Mouse (Mus musculus) intestine, embryonic 15.5 days (tissue): Measurements from ENCODE around the gene Clba1. TPM values are rescaled to one million over a fixed set of nuclear protein-coding genes. Genes with fewer than 3 reads are reported as not detected.
A peak's percentile ranks its signal among the peaks of the same experiment; 100 is the strongest.

Experiments used
- ATAC-seq: fragments of 200-750 bp; cut with Nextera tagmentation; 2 replicates; pipeline ENCODE4 v1.8.0; 2017; ENCODE audit warnings: moderate TSS enrichment, moderate library complexity
- H3K27ac ChIP-seq: fragments of 300-500 bp; sonication (generic); 2 replicates; pipeline ENCODE4 v1.5.1; 2015; ENCODE audit warnings: mild to moderate bottlenecking, inconsistent platforms
- H3K27me3 ChIP-seq: fragments of 300-500 bp; sonication (generic); replicated peaks from 2 replicates; pipeline ENCODE4 v1.6.1; 2015; ENCODE audit warnings: inconsistent platforms
- H3K36me3 ChIP-seq: fragments of 300-500 bp; sonication (generic); 2 replicates; pipeline ENCODE4 v1.6.1; 2015; ENCODE audit warnings: inconsistent platforms
- H3K4me1 ChIP-seq: fragments of 300-500 bp; sonication (generic); replicated peaks from 2 replicates; pipeline ENCODE4 v1.6.1; 2015; ENCODE audit warnings: inconsistent platforms
- H3K4me2 ChIP-seq: fragments of 300-500 bp; sonication (generic); replicated peaks from 2 replicates; pipeline ENCODE4 v1.6.1; 2015; ENCODE audit warnings: mild to moderate bottlenecking, inconsistent platforms
- H3K4me3 ChIP-seq: fragments of 300-500 bp; sonication (generic); replicated peaks from 2 replicates; pipeline ENCODE4 v1.5.1; 2015; ENCODE audit warnings: inconsistent platforms
- H3K9ac ChIP-seq: fragments of 300-500 bp; sonication (generic); 2 replicates; pipeline ENCODE4 v1.6.1; 2015; ENCODE audit warnings: inconsistent platforms
- H3K9me3 ChIP-seq: fragments of 300-500 bp; sonication (generic); 2 replicates; pipeline ENCODE4 v1.6.1; 2016; ENCODE audit warnings: inconsistent platforms
- WGBS: fragments of 180-500 bp; shearing (Covaris S2); methylation state at CpG from one replicate; pipeline ENCODE4 v1.1.7; 2015; 5-methylcytosine and 5-hydroxymethylcytosine counted together
- polyA plus RNA-seq: library from polyadenylated mRNA; unstranded; fragments of >200 nt; fragmentation: Nextera tagmentation; extraction: Ambion mirVana; gene quantifications from 2 replicates; pipeline ENCODE4 v1.2.1, GENCODE M21; 2015

Gene Clba1
- polyA plus RNA-seq, 1 experiment from 2014 or later: 4.6 TPM

- no peak overlapping the region for H3K9ac ChIP-seq
- no peaks in the 10 kb centered on the region for H3K27me3 ChIP-seq
- no peaks in the 10 kb centered on the region for H3K9me3 ChIP-seq
- H3K27ac ChIP-seq: no peak overlapping the region
- WGBS: 19% methylated on average over 3 of the region's 3 CpGs
- no peaks in the 10 kb centered on the region for H3K4me1 ChIP-seq
- H3K4me2 ChIP-seq: no peak overlapping the region
- H3K36me3 ChIP-seq: no peaks in the 10 kb centered on the region
- peak; percentile 63; the same call in 1 of the 2 replicates for ATAC-seq
- H3K4me3 ChIP-seq: no peak overlapping the region
These were observed 35.1 kb downstream of the Clba1 start for GRCm38 (mm10) chr12:112843803-112844202.

GRCm38 (mm10) chr12:112847880-112848279 lies 39.1 kb downstream of the Clba1 start:
- H3K9me3 ChIP-seq: no peaks in the 10 kb centered on the region
- no peak for ATAC-seq
- H3K27ac ChIP-seq: no peak overlapping the region
- no peaks in the 10 kb centered on the region for H3K36me3 ChIP-seq
- no peak overlapping the region for H3K4me3 ChIP-seq
- H3K4me1 ChIP-seq: 0 out of 2 replicates have a peak, but pooled peaks cover under 1% of the 10 kb centered on the region
- H3K27me3 ChIP-seq: no peaks in the 10 kb centered on the region
- 90% methylated on average over 2 of the region's 2 CpGs for WGBS
- no peak overlapping the region for H3K9ac ChIP-seq
- H3K4me2 ChIP-seq: no peak overlapping the region

- no peak overlapping the region for H3K9ac ChIP-seq
- H3K9me3 ChIP-seq: no peaks in the 10 kb centered on the region
- ATAC-seq: no peak
- H3K27ac ChIP-seq: no peak overlapping the region
- H3K27me3 ChIP-seq: no peaks in the 10 kb centered on the region
- no peaks in the 10 kb centered on the region for H3K36me3 ChIP-seq
- no peak overlapping the region for H3K4me3 ChIP-seq
- no peak overlapping the region for H3K4me2 ChIP-seq
- 0 out of 2 replicates have a peak, but pooled peaks cover 2% of the 10 kb centered on the region for H3K4me1 ChIP-seq
- 68% methylated on average over 11 of the region's 11 CpGs for WGBS
These were observed 40.7 kb downstream of the Clba1 start for GRCm38 (mm10) chr12:112849235-112850022.

- Histone ChIP-seq H3K27me3 (no peaks in the 10 kb centered on the region), H3K27ac (no peak overlapping the region), H3K4me1 (0 out of 2 replicates have a peak, but pooled peaks cover 2% of the 10 kb centered on the region), H3K4me2 (no peak overlapping the region), H3K9ac (no peak overlapping the region), H3K9me3 (no peaks in the 10 kb centered on the region), H3K36me3 (no peaks in the 10 kb centered on the region), H3K4me3 (no peak overlapping the region)
- WGBS: 88% methylated on average over 9 of the region's 9 CpGs
- ATAC-seq: no peak
These were observed 41.6 kb downstream of the Clba1 start for GRCm38 (mm10) chr12:112850344-112850743.

- ATAC-seq: no peak
- no peaks in the 10 kb centered on the region for H3K9me3 ChIP-seq
- H3K27ac ChIP-seq: no peak overlapping the region
- H3K4me1 ChIP-seq: 0 out of 2 replicates have a peak, but pooled peaks cover 2% of the 10 kb centered on the region
- H3K9ac ChIP-seq: no peak overlapping the region
- no peak overlapping the region for H3K4me3 ChIP-seq
- H3K27me3 ChIP-seq: no peaks in the 10 kb centered on the region
- no peaks in the 10 kb centered on the region for H3K36me3 ChIP-seq
- 35% methylated on average over 7 of the region's 8 CpGs for WGBS
- no peak overlapping the region for H3K4me2 ChIP-seq
These were observed 42.4 kb downstream of the Clba1 start for GRCm38 (mm10) chr12:112851116-112851515.

- no peak overlapping the region for H3K9ac ChIP-seq
- H3K27ac ChIP-seq: no peak overlapping the region
- H3K36me3 ChIP-seq: no peaks in the 10 kb centered on the region
- no peaks in the 10 kb centered on the region for H3K27me3 ChIP-seq
- no peak overlapping the region for H3K4me3 ChIP-seq
- H3K9me3 ChIP-seq: no peaks in the 10 kb centered on the region
- 66% methylated on average over 11 of the region's 11 CpGs for WGBS
- H3K4me2 ChIP-seq: no peak overlapping the region
- 0 out of 2 replicates have a peak, but pooled peaks have one; percentile 13 for ATAC-seq
- H3K4me1 ChIP-seq: 0 out of 2 replicates have a peak, but pooled peaks cover 2% of the 10 kb centered on the region
These were observed 44.5 kb downstream of the Clba1 start for GRCm38 (mm10) chr12:112853050-112853729.

GRCm38 (mm10) chr12:112854610-112855333 lies 46.0 kb downstream of the Clba1 start:
- H3K9me3 ChIP-seq: no peaks in the 10 kb centered on the region
- no peak for ATAC-seq
- no peaks in the 10 kb centered on the region for H3K27me3 ChIP-seq
- no peak overlapping the region for H3K9ac ChIP-seq
- H3K4me1 ChIP-seq: 0 out of 2 replicates have a peak, but pooled peaks cover 2% of the 10 kb centered on the region
- no peak overlapping the region for H3K27ac ChIP-seq
- no peaks in the 10 kb centered on the region for H3K36me3 ChIP-seq
- H3K4me3 ChIP-seq: no peak overlapping the region
- no peak overlapping the region for H3K4me2 ChIP-seq
- 60% methylated on average over 7 of the region's 7 CpGs for WGBS

- no peak overlapping the region for H3K9ac ChIP-seq
- H3K9me3 ChIP-seq: no peaks in the 10 kb centered on the region
- H3K4me3 ChIP-seq: no peak overlapping the region
- no peak overlapping the region for H3K4me2 ChIP-seq
- no peak overlapping the region for H3K27ac ChIP-seq
- H3K27me3 ChIP-seq: no peaks in the 10 kb centered on the region
- WGBS: 91% methylated on average over 3 of the region's 3 CpGs
- no peak for ATAC-seq
- 0 out of 2 replicates have a peak, but pooled peaks cover 2% of the 10 kb centered on the region for H3K4me1 ChIP-seq
- no peaks in the 10 kb centered on the region for H3K36me3 ChIP-seq
These were observed 47.6 kb downstream of the Clba1 start for GRCm38 (mm10) chr12:112856338-112856737.

GRCm38 (mm10) chr12:112857021-112857925 lies 48.5 kb downstream of the Clba1 start:
- WGBS: 66% methylated on average over 9 of the region's 9 CpGs
- Histone ChIP-seq H3K27ac (no peak overlapping the region), H3K4me2 (no peak overlapping the region), H3K27me3 (no peaks in the 10 kb centered on the region), H3K9me3 (no peaks in the 10 kb centered on the region), H3K4me1 (0 out of 2 replicates have a peak, but pooled peaks cover 2% of the 10 kb centered on the region), H3K36me3 (no peaks in the 10 kb centered on the region), H3K4me3 (no peak overlapping the region), H3K9ac (no peak overlapping the region)
- ATAC-seq: no peak

GRCm38 (mm10) chr12:112858581-112859336 lies 50.0 kb downstream of the Clba1 start:
- 90% methylated on average over 9 of the region's 9 CpGs for WGBS
- Histone ChIP-seq H3K4me1 (no peaks in the 10 kb centered on the region), H3K27me3 (no peaks in the 10 kb centered on the region), H3K9me3 (no peaks in the 10 kb centered on the region), H3K9ac (no peak overlapping the region), H3K4me2 (no peak overlapping the region), H3K36me3 (no peaks in the 10 kb centered on the region), H3K27ac (no peak overlapping the region), H3K4me3 (no peak overlapping the region)
- ATAC-seq: no peak

GRCm38 (mm10) chr12:112859930-112860329 lies 51.2 kb downstream of the Clba1 start:
- H3K27me3 ChIP-seq: no peaks in the 10 kb centered on the region
- H3K4me1 ChIP-seq: no peaks in the 10 kb centered on the region
- WGBS: 61% methylated on average over 8 of the region's 8 CpGs
- H3K9ac ChIP-seq: no peak overlapping the region
- ATAC-seq: no peak
- H3K4me2 ChIP-seq: no peak overlapping the region
- H3K4me3 ChIP-seq: no peak overlapping the region
- no peaks in the 10 kb centered on the region for H3K9me3 ChIP-seq
- H3K36me3 ChIP-seq: no peaks in the 10 kb centered on the region
- no peak overlapping the region for H3K27ac ChIP-seq
